Mouse (Mus musculus) gastrocnemius, adult 8-10 months (tissue): ENCODE measurements around the gene Tex13c3. TPM values are rescaled to one million over a fixed set of nuclear protein-coding genes. Genes with fewer than 3 reads are reported as not detected.
"Not testable (repeated sequence)": the region's sequence is repeated elsewhere in the genome, so short reads cannot be mapped to it uniquely, and the experiment has no call there.

ENCODE experiments used
- DNase-seq, 2 experiments: peaks; one replicate each; pipeline ENCODE4 v3.0.0; 2022; ENCODE audit warnings: low spot score in 2 of 2
- total RNA-seq, 4 experiments: library from RNA; stranded (reverse); gene quantifications; 2 replicates each; pipeline ENCODE4 v1.2.4; 2022

Gene Tex13c3
- not detected for total RNA-seq

DNA sequence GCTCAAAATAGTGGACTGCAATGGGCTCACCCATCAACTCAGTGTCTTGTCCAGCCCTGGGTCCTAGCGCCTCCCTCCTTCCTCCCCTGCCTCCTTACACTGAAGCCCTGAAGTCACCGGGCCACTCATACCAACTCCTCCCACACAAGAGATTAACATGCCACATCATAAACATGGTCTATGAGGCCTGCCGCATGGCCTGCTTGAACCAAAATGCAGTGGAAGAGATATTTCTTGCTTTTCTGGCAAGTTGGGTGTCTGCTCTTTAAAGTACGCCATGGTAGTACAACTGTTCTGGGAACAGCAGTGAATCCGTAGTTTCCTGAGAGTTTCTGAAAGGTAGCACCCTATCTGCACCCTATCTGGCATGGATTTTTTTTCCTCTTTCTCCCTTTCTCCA is at the start of gene Tex13c3:
Gene Tex13c3 (minus strand): TSS at position 101 of the 400 bp plus-strand sequence.
- not testable (repeated sequence) for DNase-seq

- no peak for DNase-seq
These were observed 8.6 kb upstream of the Tex13c3 start for GRCm38 (mm10) chrX:19489731-19490130.
